Mouse (Mus musculus): ENCODE data around the gene Bcl2l11. TPM values are rescaled to one million over a fixed set of nuclear protein-coding genes. Genes with fewer than 3 reads are reported as not detected.

Bcl2l11 gene
- polyA plus RNA-seq, 1 experiment from 2014 or later, result 11.0 TPM

DNA sequence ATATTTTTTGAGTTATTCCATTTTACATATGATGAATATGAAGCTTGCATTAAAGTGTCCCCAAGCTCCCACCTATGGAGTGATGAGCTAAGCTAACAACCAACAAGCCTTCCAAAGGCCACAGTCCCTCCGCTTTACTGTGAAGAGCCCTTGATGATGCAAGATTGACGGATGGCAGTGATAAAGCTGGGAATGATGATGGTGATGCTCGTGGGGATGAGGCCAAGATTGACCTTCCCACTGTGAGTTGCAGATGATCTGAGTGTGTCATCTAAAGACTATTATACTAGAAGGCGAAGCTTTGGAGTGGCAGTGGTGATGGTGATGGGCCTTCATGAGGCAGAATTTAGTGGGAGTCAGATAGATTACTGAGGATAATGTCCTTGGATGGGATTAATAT lies 56.9 kb downstream of the Bcl2l11 start:
- no peak for ATAC-seq
- WGBS, result 88% methylated on average over 4 of the region's 4 CpGs

DNA sequence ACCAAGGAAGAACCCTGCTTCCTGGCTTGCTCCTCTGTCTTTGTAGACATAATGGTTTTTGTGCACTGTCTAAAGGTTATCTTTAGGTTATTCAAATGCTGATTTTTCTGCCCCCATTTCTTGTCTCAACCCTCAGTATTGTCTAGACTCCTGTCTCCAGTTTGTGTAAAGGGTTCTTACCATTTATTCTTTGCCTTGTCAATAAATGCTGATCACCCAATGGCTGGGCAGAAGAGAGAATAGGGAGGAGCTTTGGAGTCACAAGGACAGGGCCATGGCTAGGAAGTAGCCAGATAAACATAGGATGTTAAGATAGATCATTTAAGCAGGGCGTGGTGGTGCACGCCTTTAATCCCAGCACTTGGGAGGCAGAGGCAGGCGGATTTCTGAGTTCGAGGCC lies 57.9 kb downstream of the Bcl2l11 start:
- WGBS, result 93% methylated on average over 4 of the region's 4 CpGs
- ATAC-seq, result no peak
- no peak overlapping the region for H3K27ac ChIP-seq

More for the DNA sequence above, 56.9 kb downstream of the Bcl2l11 start:
- H3K9me3 ChIP-seq (replicated peaks), result no peaks in the 10 kb centered on the region
- H3K4me2 ChIP-seq, result no peak overlapping the region
- H3K9ac ChIP-seq, result no peak overlapping the region
- H3K27ac ChIP-seq, result no peak overlapping the region
- no peak overlapping the region for H3K4me3 ChIP-seq
- no peaks in the 10 kb centered on the region for H3K36me3 ChIP-seq (ENCODE audit: poor library complexity, severe bottlenecking)
- peaks cover 11% of the 10 kb centered on the region for H3K4me1 ChIP-seq
- H3K27me3 ChIP-seq, result no peaks in the 10 kb centered on the region

DNA sequence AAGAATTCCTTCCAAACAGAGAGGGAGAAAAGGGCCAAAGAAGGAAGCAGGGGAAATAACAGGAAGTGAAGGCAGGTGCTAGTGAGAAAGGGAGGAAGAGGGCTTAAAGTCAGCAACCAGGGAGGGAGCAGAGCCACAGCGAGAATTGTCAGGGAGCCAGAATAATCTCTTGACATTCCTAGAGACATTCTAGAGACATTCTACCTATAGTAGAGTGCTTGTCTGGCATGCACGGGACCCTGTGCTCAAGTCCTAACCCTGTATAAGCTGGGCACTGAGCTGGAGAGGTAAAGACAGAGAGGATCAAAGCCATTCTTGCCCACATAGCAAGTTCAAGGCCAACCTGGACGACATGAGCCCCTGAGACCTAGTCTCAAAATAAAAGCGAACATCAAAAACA lies 60.1 kb downstream of the Bcl2l11 start:
- 86% methylated on average over 4 of the region's 4 CpGs for WGBS
- Histone ChIP-seq H3K4me3 (no peak overlapping the region), H3K4me1 (no peaks in the 10 kb centered on the region), H3K4me2 (no peak overlapping the region), H3K9me3 (replicated peaks) (no peaks in the 10 kb centered on the region), H3K9ac (no peak overlapping the region), H3K27me3 (no peaks in the 10 kb centered on the region), H3K27ac (no peak overlapping the region), H3K36me3 (ENCODE audit: poor library complexity, severe bottlenecking) (no peaks in the 10 kb centered on the region)
- no peak for ATAC-seq

More for the DNA sequence above, 57.9 kb downstream of the Bcl2l11 start:
- Histone ChIP-seq H3K4me1 (peaks cover 10% of the 10 kb centered on the region), H3K4me3 (no peak overlapping the region), H3K9me3 (replicated peaks) (no peaks in the 10 kb centered on the region), H3K9ac (no peak overlapping the region), H3K36me3 (ENCODE audit: poor library complexity, severe bottlenecking) (no peaks in the 10 kb centered on the region), H3K4me2 (no peak overlapping the region), H3K27me3 (no peaks in the 10 kb centered on the region)

DNA sequence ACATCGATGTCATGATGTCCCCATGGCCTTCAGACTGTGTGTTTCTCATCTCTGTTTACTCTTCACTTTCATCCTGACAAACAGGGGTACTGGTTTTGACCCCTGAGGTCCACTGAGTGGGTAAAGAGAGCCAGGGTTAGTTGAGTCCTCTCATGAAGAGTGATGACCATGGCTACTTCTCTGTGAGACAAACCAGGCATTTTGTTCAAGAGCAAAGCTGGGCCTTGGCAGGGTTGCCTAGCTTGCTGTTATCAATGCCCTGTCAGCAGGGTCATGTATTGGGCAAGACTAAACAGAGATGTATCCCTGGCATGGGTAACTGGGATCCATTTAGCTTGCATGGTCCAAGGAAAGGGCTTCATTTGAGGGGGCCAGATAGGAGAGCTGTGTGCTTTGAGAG lies 61.4 kb downstream of the Bcl2l11 start:
- Histone ChIP-seq H3K9ac (no peak overlapping the region), H3K4me1 (no peaks in the 10 kb centered on the region), H3K27ac (no peak overlapping the region), H3K27me3 (no peaks in the 10 kb centered on the region), H3K36me3 (ENCODE audit: poor library complexity, severe bottlenecking) (no peaks in the 10 kb centered on the region), H3K9me3 (replicated peaks) (no peaks in the 10 kb centered on the region), H3K4me3 (no peak overlapping the region), H3K4me2 (no peak overlapping the region)
- 92% methylated on average over 1 of the region's 1 CpGs for WGBS
- no peak for ATAC-seq

DNA sequence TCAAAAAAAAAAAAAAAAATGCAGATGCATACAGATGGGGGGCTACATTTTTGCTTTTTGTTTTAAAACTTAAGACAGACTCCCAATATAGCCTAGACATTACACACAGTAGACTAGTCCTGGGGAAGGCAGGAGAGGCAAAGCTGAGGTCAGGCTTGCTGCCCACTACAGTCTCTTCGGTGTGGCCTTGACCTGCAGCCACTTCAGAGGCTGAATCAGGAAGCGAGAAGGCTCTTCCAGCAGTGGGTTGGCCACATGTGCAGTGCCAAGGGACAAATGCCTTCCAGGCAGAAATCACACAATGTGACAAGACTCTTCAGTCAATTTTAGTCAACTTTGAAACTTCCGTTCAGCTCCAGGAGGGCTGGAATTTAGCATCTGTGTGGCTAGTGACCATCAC lies 62.6 kb downstream of the Bcl2l11 start:
- WGBS, result 87% methylated on average over 3 of the region's 3 CpGs
- no peak overlapping the region for H3K9ac ChIP-seq
- H3K4me3 ChIP-seq, result no peak overlapping the region
- no peaks in the 10 kb centered on the region for H3K4me1 ChIP-seq
- H3K27ac ChIP-seq, result no peak overlapping the region
- no peak overlapping the region for H3K4me2 ChIP-seq
- ATAC-seq, result no peak
- H3K36me3 ChIP-seq (ENCODE audit: poor library complexity, severe bottlenecking), result no peaks in the 10 kb centered on the region
- no peaks in the 10 kb centered on the region for H3K9me3 ChIP-seq (replicated peaks)
- H3K27me3 ChIP-seq, result no peaks in the 10 kb centered on the region

DNA sequence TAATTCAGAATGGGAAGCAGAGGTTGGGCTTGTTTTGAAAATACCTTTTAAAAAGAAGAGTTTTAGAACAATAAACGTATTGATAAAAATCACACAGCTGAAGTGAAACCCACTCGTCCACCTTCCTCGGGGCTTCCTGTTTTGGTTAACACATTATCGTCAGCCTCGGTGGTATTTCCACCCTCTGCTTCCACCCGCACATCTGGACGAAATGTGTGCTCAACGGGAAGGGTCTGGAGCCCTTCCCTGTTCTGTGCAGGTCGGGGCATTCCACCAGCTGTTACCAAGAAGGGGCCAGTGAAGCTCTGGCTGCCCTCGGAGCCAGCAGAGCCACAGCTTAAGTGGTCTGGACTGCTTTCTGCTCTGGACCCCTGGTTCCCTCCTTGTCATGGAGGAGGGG lies 63.9 kb downstream of the Bcl2l11 start:
- no peak for ATAC-seq
- no peaks in the 10 kb centered on the region for H3K36me3 ChIP-seq (ENCODE audit: poor library complexity, severe bottlenecking)
- no peak overlapping the region for H3K4me2 ChIP-seq

DNA sequence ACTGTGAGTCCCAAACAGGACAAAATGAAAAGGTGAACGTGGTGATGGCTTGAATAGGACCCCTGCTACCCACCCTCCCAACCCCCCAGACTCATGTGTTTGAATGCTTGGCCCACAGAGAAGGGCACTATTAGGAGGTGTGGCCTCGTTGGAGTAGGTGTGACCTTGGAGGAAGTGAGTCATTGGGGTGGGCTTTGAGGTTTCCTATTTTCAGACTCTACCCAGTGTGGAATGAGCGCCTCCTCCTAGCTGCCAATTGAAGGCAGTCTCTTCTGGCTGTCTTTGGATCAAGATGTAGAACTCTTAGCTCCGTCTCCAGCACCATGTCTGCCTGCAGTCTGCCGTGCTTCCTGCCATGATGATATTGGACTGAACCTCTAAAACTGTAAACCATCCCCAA lies 64.4 kb downstream of the Bcl2l11 start:
- Histone ChIP-seq H3K36me3 (ENCODE audit: poor library complexity, severe bottlenecking) (no peaks in the 10 kb centered on the region), H3K4me3 (no peak overlapping the region), H3K9me3 (replicated peaks) (no peaks in the 10 kb centered on the region), H3K27me3 (no peaks in the 10 kb centered on the region), H3K4me2 (no peak overlapping the region), H3K27ac (no peak overlapping the region), H3K9ac (no peak overlapping the region), H3K4me1 (no peaks in the 10 kb centered on the region)
- ATAC-seq, result no peak
- 77% methylated on average over 5 of the region's 5 CpGs for WGBS

More for the DNA sequence above, 63.9 kb downstream of the Bcl2l11 start:
- no peak overlapping the region for H3K9ac ChIP-seq
- no peak overlapping the region for H3K4me3 ChIP-seq
- no peaks in the 10 kb centered on the region for H3K27me3 ChIP-seq
- H3K4me1 ChIP-seq, result no peaks in the 10 kb centered on the region
- H3K9me3 ChIP-seq (replicated peaks), result no peaks in the 10 kb centered on the region
- H3K27ac ChIP-seq, result no peak overlapping the region
- WGBS, result 84% methylated on average over 10 of the region's 10 CpGs

DNA sequence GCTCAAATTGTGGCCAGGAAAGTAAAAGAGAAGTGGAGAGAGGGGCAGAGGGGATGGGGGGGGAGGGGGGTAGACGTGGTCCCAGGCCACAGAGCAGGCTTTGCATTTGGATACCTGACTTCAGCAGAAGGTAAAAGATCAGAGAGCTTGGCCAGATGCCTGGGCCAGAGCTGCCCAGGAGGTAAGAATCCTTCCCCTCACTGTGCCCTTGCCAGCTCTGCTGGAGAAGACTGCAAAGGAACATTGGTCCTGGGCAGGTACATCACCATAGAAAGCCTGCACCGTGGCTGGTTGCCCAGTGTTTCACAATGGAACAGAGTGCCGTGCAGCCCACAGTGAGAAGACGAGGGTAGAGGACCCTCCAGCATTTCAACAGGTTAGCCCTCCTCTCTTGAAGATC lies 67.6 kb downstream of the Bcl2l11 start:
- H3K36me3 ChIP-seq (ENCODE audit: poor library complexity, severe bottlenecking), result no peaks in the 10 kb centered on the region
- no peak overlapping the region for H3K4me3 ChIP-seq
- no peak overlapping the region for H3K27ac ChIP-seq
- H3K4me1 ChIP-seq, result no peaks in the 10 kb centered on the region
- no peak overlapping the region for H3K9ac ChIP-seq
- no peaks in the 10 kb centered on the region for H3K27me3 ChIP-seq
- H3K4me2 ChIP-seq, result no peak overlapping the region
- no peak for ATAC-seq
- no peaks in the 10 kb centered on the region for H3K9me3 ChIP-seq (replicated peaks)
- WGBS, result 63% methylated on average over 4 of the region's 4 CpGs

DNA sequence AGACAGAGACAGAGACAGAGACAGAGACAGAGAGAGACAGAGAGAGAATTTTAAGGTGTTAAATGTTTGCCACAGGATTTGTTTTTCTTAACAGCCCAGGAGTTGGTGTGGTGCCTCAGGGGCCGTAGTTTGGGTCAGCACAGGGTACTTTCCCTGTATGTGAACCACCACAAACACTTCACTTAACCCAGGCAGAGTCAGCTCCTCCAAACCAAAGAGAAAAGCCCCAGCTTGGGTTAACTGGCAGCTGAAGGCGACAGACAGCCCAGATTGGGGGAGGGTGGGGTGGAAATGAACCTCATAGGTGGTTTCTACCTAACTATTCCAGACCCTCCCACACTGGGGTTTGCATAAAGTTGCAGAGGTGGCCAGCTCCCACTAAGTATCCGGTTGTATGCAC lies 71.5 kb downstream of the Bcl2l11 start:
- no peak overlapping the region for H3K4me2 ChIP-seq
- ATAC-seq, result no peak
- WGBS, result 83% methylated on average over 3 of the region's 3 CpGs

DNA sequence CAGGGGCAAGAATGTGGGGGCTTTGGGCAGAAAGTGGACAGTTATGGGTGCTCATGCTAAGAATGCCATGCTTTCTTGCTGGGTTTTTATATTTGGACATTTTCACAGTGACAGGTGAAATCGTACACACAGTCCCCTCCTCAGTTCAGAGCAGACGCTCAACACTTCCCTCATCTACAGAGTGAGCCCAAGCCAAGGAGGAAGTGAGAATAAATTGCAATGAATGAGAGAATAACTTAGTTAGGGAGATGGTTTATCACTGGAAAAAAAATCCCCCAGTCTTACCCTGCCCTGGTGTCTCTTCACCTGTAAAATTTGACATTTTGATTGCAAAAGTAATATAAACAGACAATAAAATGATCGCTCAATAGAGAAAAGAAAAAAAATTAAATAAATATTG lies 77.3 kb downstream of the Bcl2l11 start:
- H3K4me2 ChIP-seq, result no peak overlapping the region
- H3K9ac ChIP-seq, result no peak overlapping the region
- 94% methylated on average over 3 of the region's 3 CpGs for WGBS
- no peak overlapping the region for H3K27ac ChIP-seq
- H3K27me3 ChIP-seq, result no peaks in the 10 kb centered on the region
- H3K4me3 ChIP-seq, result no peak overlapping the region
- no peaks in the 10 kb centered on the region for H3K36me3 ChIP-seq (ENCODE audit: poor library complexity, severe bottlenecking)
- H3K9me3 ChIP-seq (replicated peaks), result no peaks in the 10 kb centered on the region
- H3K4me1 ChIP-seq, result no peaks in the 10 kb centered on the region
- no peak for ATAC-seq

More for the DNA sequence above, 71.5 kb downstream of the Bcl2l11 start:
- H3K27me3 ChIP-seq, result no peaks in the 10 kb centered on the region
- H3K9ac ChIP-seq, result no peak overlapping the region
- no peaks in the 10 kb centered on the region for H3K36me3 ChIP-seq (ENCODE audit: poor library complexity, severe bottlenecking)
- H3K27ac ChIP-seq, result no peak overlapping the region
- no peaks in the 10 kb centered on the region for H3K9me3 ChIP-seq (replicated peaks)
- no peak overlapping the region for H3K4me3 ChIP-seq
- no peaks in the 10 kb centered on the region for H3K4me1 ChIP-seq

DNA sequence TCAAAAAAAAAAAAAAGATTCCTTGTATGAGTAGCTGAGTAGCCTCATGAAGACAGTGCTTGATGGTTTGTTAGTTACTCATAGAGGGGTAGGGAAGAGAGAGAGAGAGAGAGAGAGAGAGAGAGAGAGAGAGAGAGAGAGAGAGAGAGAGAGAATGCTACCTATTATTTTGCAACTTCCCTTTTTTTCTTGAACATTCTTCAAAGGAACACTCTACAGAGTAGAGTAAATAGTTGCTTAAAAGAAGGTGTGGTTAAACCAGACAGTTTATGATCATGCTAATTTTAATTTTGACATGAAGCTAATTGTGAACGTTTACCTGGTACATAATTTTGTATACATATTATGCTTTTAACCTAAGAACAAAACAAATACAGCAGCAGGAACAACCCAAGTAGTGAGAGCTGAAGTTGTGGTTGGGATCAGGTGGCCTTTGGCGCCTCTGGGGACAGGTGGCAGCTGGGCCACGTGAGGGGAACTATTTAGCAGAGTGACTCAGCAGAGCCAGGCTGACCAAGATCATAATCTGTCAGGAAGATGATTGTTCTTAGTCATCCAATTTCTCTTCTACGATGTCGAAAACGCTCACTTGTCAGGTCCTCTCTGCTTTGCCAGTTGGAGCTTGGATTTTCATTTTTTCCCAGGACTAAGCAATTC lies 78.0 kb downstream of the Bcl2l11 start:
- ATAC-seq, result no peak
- Histone ChIP-seq H3K9ac (no peak overlapping the region), H3K4me2 (no peak overlapping the region), H3K9me3 (replicated peaks) (no peaks in the 10 kb centered on the region), H3K36me3 (ENCODE audit: poor library complexity, severe bottlenecking) (no peaks in the 10 kb centered on the region), H3K27me3 (no peaks in the 10 kb centered on the region), H3K27ac (no peak overlapping the region), H3K4me3 (no peak overlapping the region), H3K4me1 (no peaks in the 10 kb centered on the region)
- 93% methylated on average over 6 of the region's 6 CpGs for WGBS

DNA sequence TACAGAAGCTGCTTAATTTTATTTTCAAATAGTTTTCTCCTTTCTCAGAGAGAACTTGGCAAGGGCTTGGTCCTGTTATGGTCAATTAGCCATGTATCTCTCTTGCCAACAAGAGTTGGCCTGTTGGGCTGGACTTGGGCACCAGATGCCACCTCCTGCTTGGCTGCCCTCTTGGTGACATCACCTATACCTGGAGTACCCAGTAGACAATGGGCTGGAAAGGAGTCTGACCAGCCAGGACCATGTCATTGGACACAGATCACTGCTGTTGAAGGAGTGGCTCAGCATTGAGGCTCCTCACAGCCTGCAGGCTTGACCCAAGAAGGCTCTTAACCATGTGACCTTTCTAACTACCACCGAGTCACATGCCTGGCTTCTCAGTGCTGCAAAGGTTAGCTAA lies 82.7 kb downstream of the Bcl2l11 start:
- no peak for ATAC-seq
- Histone ChIP-seq H3K27me3 (no peaks in the 10 kb centered on the region), H3K27ac (no peak overlapping the region), H3K4me2 (no peak overlapping the region), H3K9me3 (replicated peaks) (no peaks in the 10 kb centered on the region), H3K36me3 (ENCODE audit: poor library complexity, severe bottlenecking) (no peaks in the 10 kb centered on the region), H3K4me3 (no peak overlapping the region), H3K9ac (no peak overlapping the region), H3K4me1 (peaks cover 24% of the 10 kb centered on the region)
- 94% methylated on average over 1 of the region's 1 CpGs for WGBS

DNA sequence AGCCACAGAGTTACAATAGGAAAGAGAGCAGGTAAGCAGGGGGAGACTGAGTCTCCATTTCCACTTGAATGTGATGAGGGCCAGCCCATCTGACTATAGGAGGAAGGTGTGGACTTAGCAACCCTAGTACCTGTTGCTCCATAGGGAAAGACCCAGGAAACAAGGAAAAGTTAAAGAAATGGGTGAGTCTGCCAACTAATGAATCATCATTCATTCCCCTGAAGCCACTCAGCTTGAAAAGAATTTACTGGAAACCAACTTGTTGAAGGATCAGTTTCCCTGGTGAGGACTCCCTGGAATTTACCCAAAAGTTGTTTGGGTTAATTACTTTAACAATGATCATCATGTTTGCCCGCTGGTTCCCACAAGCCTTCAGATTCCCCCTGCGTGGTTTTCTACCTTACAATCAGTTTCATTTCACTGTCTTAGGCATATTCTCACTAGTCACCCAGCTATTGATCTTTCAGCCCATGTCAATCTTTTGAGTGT lies 84.0 kb downstream of the Bcl2l11 start:
- no peak overlapping the region for H3K4me2 ChIP-seq
- H3K9me3 ChIP-seq (replicated peaks), result no peaks in the 10 kb centered on the region
- H3K9ac ChIP-seq, result no peak overlapping the region
- no peak overlapping the region for H3K27ac ChIP-seq
- WGBS, result 49% methylated on average over 2 of the region's 2 CpGs
- H3K36me3 ChIP-seq (ENCODE audit: poor library complexity, severe bottlenecking), result no peaks in the 10 kb centered on the region
- H3K4me1 ChIP-seq, result peaks cover 24% of the 10 kb centered on the region
- ATAC-seq, result no peak
- no peaks in the 10 kb centered on the region for H3K27me3 ChIP-seq
- H3K4me3 ChIP-seq, result no peak overlapping the region
